Mouse (Mus musculus) liver, adult 2 months (tissue): ENCODE data around the gene Zap70. TPM values are rescaled to one million over a fixed set of nuclear protein-coding genes. Genes with fewer than 3 reads are reported as not detected.

ENCODE experiments used
- DNase-seq: peaks from one replicate; pipeline ENCODE4 v3.0.0-alpha.2; 2011; ENCODE audit warnings: low read depth, low spot score; ENCODE audit errors: extremely low read depth
- H3K27ac ChIP-seq: fragments of 200-500 bp; replicated peaks from 2 replicates; pipeline ENCODE4 v1.5.1; 2012; ENCODE audit warnings: low read depth, mild to moderate bottlenecking, control low read depth, inconsistent platforms, low read length; ENCODE audit not compliant: insufficient read depth
- H3K27me3 ChIP-seq: fragments of 200-500 bp; 2 replicates; pipeline ENCODE4 v1.6.1; 2012; ENCODE audit warnings: mild to moderate bottlenecking, moderate library complexity, low read length, inconsistent platforms; ENCODE audit not compliant: control insufficient read depth, insufficient read depth
- H3K36me3 ChIP-seq: fragments of 200-500 bp; 2 replicates; pipeline ENCODE4 v1.6.1; 2012; ENCODE audit warnings: low read length, inconsistent platforms; ENCODE audit not compliant: control insufficient read depth, insufficient read depth
- H3K4me1 ChIP-seq: fragments of 200-500 bp; 2 replicates; pipeline ENCODE4 v1.6.1; 2011; ENCODE audit warnings: low read length; ENCODE audit not compliant: control insufficient read depth, insufficient read depth
- H3K4me3 ChIP-seq: fragments of 200-500 bp; 2 replicates; pipeline ENCODE4 v1.5.1; 2011; ENCODE audit warnings: low read depth, mild to moderate bottlenecking, control low read depth, low read length, moderate library complexity; ENCODE audit not compliant: insufficient read depth
- H3K79me2 ChIP-seq: fragments of 200-500 bp; 2 replicates; pipeline ENCODE4 v1.6.1; 2012; ENCODE audit warnings: inconsistent platforms, mild to moderate bottlenecking, low read length, moderate library complexity; ENCODE audit not compliant: control insufficient read depth, insufficient read depth
- H3K9ac ChIP-seq: fragments of 200-500 bp; 2 replicates; pipeline ENCODE4 v1.6.1; 2012; ENCODE audit warnings: low read depth, mild to moderate bottlenecking, control low read depth, inconsistent platforms, low read length
- CTCF ChIP-seq: fragments of 200-500 bp; IDR thresholded peaks from 2 replicates; pipeline ENCODE4 v1.5.1; 2011; ENCODE audit warnings: low read depth, low read length, control low read depth
- POLR2A ChIP-seq: fragments of 200-500 bp; IDR thresholded peaks from 2 replicates; pipeline ENCODE4 v1.6.1; 2011; ENCODE audit warnings: low read length, control low read depth; ENCODE audit not compliant: insufficient read depth; ENCODE audit errors: extremely low read depth
- WGBS: fragments of 180-500 bp; shearing (Covaris S2); methylation state at CpG from one replicate; pipeline ENCODE4 v1.1.7; 2018; 5-methylcytosine and 5-hydroxymethylcytosine counted together
- polyA plus RNA-seq: library from polyadenylated mRNA; depleted of rRNA; stranded (reverse); fragments of >200 nt; gene quantifications from 2 replicates; pipeline ENCODE4 v1.2.3, GENCODE M21; 2012; rRNA removed
- total RNA-seq: library from RNA; depleted of rRNA; stranded (reverse); fragments of >200 nt; gene quantifications from 2 replicates; pipeline ENCODE4 v1.2.3, GENCODE M21; 2014; rRNA removed

The Zap70 gene
- total and polyA plus RNA-seq, 2 experiments: 15.2 to 18.1 TPM

GRCm38 (mm10) chr1:36824356-36824755 is 62.8 kb downstream of the Zap70 start:
- peaks cover 40% of the 10 kb centered on the region for H3K36me3 ChIP-seq
- TF ChIP-seq POLR2A (no peak), CTCF (no peak)
- no peaks in the 10 kb centered on the region for H3K4me1 ChIP-seq
- 97% methylated on average over 5 of the region's 5 CpGs for WGBS
- H3K79me2 ChIP-seq: no peaks in the 10 kb centered on the region
- H3K27ac ChIP-seq: no peak overlapping the region
- H3K9ac ChIP-seq: no peak overlapping the region
- H3K4me3 ChIP-seq: no peak overlapping the region
- H3K27me3 ChIP-seq: no peaks in the 10 kb centered on the region
- no peak for DNase-seq

GRCm38 (mm10) chr1:36830913-36831866 is 69.6 kb downstream of the Zap70 start:
- 84% methylated on average over 14 of the region's 14 CpGs for WGBS
- H3K9ac ChIP-seq: no peak overlapping the region
- H3K27me3 ChIP-seq: no peaks in the 10 kb centered on the region
- no peak overlapping the region for H3K4me3 ChIP-seq
- H3K27ac ChIP-seq: no peak overlapping the region
- TF ChIP-seq POLR2A (no peak), CTCF (no peak)
- no peaks in the 10 kb centered on the region for H3K4me1 ChIP-seq
- no peak for DNase-seq
- peaks cover 40% of the 10 kb centered on the region for H3K36me3 ChIP-seq
- no peaks in the 10 kb centered on the region for H3K79me2 ChIP-seq

Other genes with a start within 250 kb of the Zap70 start
- 4.4 and 6.8 TPM in 2 replicates for gene Cnnm3, start 249.9 kb upstream of the Zap70 start, total RNA-seq
- gene Cnnm3, start 249.9 kb upstream of the Zap70 start, polyA plus RNA-seq: 11.3 and 14.1 TPM in 2 replicates
- gene Ankrd23, start 224.9 kb upstream of the Zap70 start, total RNA-seq: 1.8 and 2.0 TPM in 2 replicates
- gene Ankrd23, start 224.9 kb upstream of the Zap70 start, polyA plus RNA-seq: 3.5 and 5.1 TPM in 2 replicates
- not detected in 2 replicates for gene Gm42417, start 222.4 kb upstream of the Zap70 start, total RNA-seq
- gene Gm42417, start 222.4 kb upstream of the Zap70 start, polyA plus RNA-seq: not detected in 2 replicates
- gene Ankrd39, start 214.4 kb upstream of the Zap70 start, total RNA-seq: 2.6 and 4.9 TPM in 2 replicates
- gene Ankrd39, start 214.4 kb upstream of the Zap70 start, polyA plus RNA-seq: 7.7 and 9.4 TPM in 2 replicates
- 1.5 and 2.2 TPM in 2 replicates for gene Sema4c, start 203.4 kb upstream of the Zap70 start, total RNA-seq
- 1.4 and 2.4 TPM in 2 replicates for gene Sema4c, start 203.4 kb upstream of the Zap70 start, polyA plus RNA-seq
- 0.18 TPM in 1 of 2 replicates, not detected in the other for gene Fam178b, start 78.6 kb upstream of the Zap70 start, total RNA-seq
- 0.11 TPM in 1 of 2 replicates, not detected in the other for gene Fam178b, start 78.6 kb upstream of the Zap70 start, polyA plus RNA-seq
- gene Cox5b, start 70.3 kb upstream of the Zap70 start, total RNA-seq: 445 and 458 TPM in 2 replicates
- gene Cox5b, start 70.3 kb upstream of the Zap70 start, polyA plus RNA-seq: 756 and 791 TPM in 2 replicates
- gene 4933424G06Rik, start 51.6 kb upstream of the Zap70 start, total RNA-seq: not detected in 2 replicates
- not detected in 2 replicates for gene 4933424G06Rik, start 51.6 kb upstream of the Zap70 start, polyA plus RNA-seq
- 34.9 and 38.5 TPM in 2 replicates for gene Actr1b, start 47.4 kb upstream of the Zap70 start, total RNA-seq
- 62.6 and 71.3 TPM in 2 replicates for gene Actr1b, start 47.4 kb upstream of the Zap70 start, polyA plus RNA-seq
- gene Tmem131, start 181.9 kb downstream of the Zap70 start, total RNA-seq: 10.2 and 12.2 TPM in 2 replicates
- 6.1 and 6.3 TPM in 2 replicates for gene Tmem131, start 181.9 kb downstream of the Zap70 start, polyA plus RNA-seq